Mouse (Mus musculus): ENCODE results near the gene Dnm2. TPM values are rescaled to one million over a fixed set of nuclear protein-coding genes. Genes with fewer than 3 reads are reported as not detected.
A peak's percentile ranks its signal among the peaks of the same experiment; 100 is the strongest.

Gene Dnm2
- polyA plus RNA-seq, 1 experiment from 2014 or later: 51.8 TPM

- H3K4me3 ChIP-seq (replicated peaks): no peak overlapping the region
- peaks cover 83% of the 10 kb centered on the region for H3K4me1 ChIP-seq (replicated peaks)
- no peak overlapping the region for H3K4me2 ChIP-seq
- H3K27me3 ChIP-seq: no peaks in the 10 kb centered on the region
- ATAC-seq (ENCODE audit: low read depth) (no peak), DNase-seq (no peak)
- H3K36me3 ChIP-seq: peaks cover 6% of the 10 kb centered on the region; the same call in 1 of the 2 replicates
- 79% methylated on average over 7 of the region's 7 CpGs for WGBS (ENCODE audit: insufficient replicate concordance)
- no peaks in the 10 kb centered on the region for H3K9me3 ChIP-seq (replicated peaks)
- no peak overlapping the region for H3K9ac ChIP-seq
- no peak overlapping the region for H3K27ac ChIP-seq
Observed at GRCm38 (mm10) chr9:21430724-21431123, 6.0 kb downstream of the Dnm2 start.

DNA sequence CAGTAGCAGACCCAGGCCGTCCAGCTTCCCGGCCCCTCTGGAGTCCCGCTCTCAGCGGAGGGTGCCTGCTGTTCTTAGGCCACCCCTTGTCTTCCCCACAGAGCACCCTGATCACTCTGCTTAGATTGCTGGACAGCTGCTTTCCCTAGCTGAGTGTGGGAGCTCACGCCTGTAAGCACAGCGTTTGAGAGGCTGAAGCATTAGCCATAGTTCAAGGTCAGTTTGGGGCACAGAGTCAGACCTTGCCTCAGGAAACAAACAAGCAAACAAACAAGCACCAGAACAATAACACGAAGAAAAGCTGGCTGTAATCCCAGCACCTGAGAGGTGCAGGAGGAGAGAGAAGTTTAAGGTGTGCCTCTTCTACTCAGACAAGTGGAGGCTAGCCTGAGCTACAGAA is 7.4 kb downstream of the Dnm2 start:
- Histone ChIP-seq H3K4me2 (no peak overlapping the region), H3K36me3 (peaks cover 6% of the 10 kb centered on the region; the same call in 1 of the 2 replicates), H3K9ac (no peak overlapping the region), H3K4me1 (replicated peaks) (peaks cover 83% of the 10 kb centered on the region), H3K9me3 (replicated peaks) (no peaks in the 10 kb centered on the region), H3K27ac (no peak overlapping the region), H3K4me3 (replicated peaks) (no peak overlapping the region), H3K27me3 (no peaks in the 10 kb centered on the region)
- WGBS (ENCODE audit: insufficient replicate concordance): 83% methylated on average over 7 of the region's 7 CpGs
- ATAC-seq (ENCODE audit: low read depth): no peak
- DNase-seq: no peak

DNA sequence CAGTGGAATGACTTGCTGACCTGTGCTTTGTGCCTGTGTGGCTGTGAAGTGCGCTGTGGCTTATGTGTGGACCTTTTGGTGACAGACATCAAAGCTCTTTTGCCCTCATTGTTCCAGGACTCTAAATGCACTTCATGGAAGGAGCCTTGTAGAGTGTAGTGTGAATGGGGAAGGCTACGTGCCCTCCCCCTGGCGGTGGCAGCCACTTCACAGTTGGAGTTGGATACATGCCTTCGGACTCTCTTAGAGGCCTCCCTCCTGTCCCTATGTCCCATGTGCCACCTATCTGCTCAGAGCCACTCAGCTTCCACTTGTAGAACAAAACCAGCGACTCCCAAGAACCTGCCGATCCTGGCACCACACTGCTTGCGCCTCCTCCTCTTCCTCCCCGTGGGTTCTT is 9.1 kb downstream of the Dnm2 start:
- H3K4me2 ChIP-seq: no peak overlapping the region
- 0 out of 2 replicates have a peak overlapping the region, but pooled peaks have one; percentile 13 for H3K27ac ChIP-seq
- ATAC-seq (ENCODE audit: low read depth) (no peak), DNase-seq (no peak)
- H3K4me3 ChIP-seq (replicated peaks): no peak overlapping the region
- H3K27me3 ChIP-seq: no peaks in the 10 kb centered on the region
- H3K9me3 ChIP-seq (replicated peaks): no peaks in the 10 kb centered on the region
- 84% methylated on average over 8 of the region's 8 CpGs for WGBS (ENCODE audit: insufficient replicate concordance)
- peaks cover 6% of the 10 kb centered on the region; the same call in 1 of the 2 replicates for H3K36me3 ChIP-seq
- peaks cover 82% of the 10 kb centered on the region for H3K4me1 ChIP-seq (replicated peaks)
- peak overlapping the region; percentile 9; the same call in 1 of the 2 replicates for H3K9ac ChIP-seq

- no peak for DNase-seq
- Histone ChIP-seq H3K27ac (no peak overlapping the region), H3K4me2 (no peak overlapping the region), H3K9me3 (replicated peaks) (no peaks in the 10 kb centered on the region), H3K4me1 (replicated peaks) (peaks cover 82% of the 10 kb centered on the region), H3K9ac (no peak overlapping the region), H3K36me3 (peaks cover 6% of the 10 kb centered on the region; the same call in 1 of the 2 replicates), H3K27me3 (no peaks in the 10 kb centered on the region), H3K4me3 (replicated peaks) (no peak overlapping the region)
- WGBS (ENCODE audit: insufficient replicate concordance): 87% methylated on average over 2 of the region's 2 CpGs
- ATAC-seq (ENCODE audit: low read depth): no peak
Observed at GRCm38 (mm10) chr9:21434410-21434809, 9.7 kb downstream of the Dnm2 start.

- Histone ChIP-seq H3K4me2 (no peak overlapping the region), H3K4me3 (replicated peaks) (no peak overlapping the region), H3K27me3 (no peaks in the 10 kb centered on the region), H3K9me3 (replicated peaks) (no peaks in the 10 kb centered on the region), H3K4me1 (replicated peaks) (peaks cover 81% of the 10 kb centered on the region), H3K27ac (no peak overlapping the region), H3K9ac (no peak overlapping the region), H3K36me3 (peaks cover 11% of the 10 kb centered on the region; the same call in 1 of the 2 replicates)
- 42% methylated on average over 7 of the region's 7 CpGs for WGBS (ENCODE audit: insufficient replicate concordance)
- DNase-seq: no peak
- ATAC-seq (ENCODE audit: low read depth): no peak
Observed at GRCm38 (mm10) chr9:21435777-21436635, 11.3 kb downstream of the Dnm2 start.

DNA sequence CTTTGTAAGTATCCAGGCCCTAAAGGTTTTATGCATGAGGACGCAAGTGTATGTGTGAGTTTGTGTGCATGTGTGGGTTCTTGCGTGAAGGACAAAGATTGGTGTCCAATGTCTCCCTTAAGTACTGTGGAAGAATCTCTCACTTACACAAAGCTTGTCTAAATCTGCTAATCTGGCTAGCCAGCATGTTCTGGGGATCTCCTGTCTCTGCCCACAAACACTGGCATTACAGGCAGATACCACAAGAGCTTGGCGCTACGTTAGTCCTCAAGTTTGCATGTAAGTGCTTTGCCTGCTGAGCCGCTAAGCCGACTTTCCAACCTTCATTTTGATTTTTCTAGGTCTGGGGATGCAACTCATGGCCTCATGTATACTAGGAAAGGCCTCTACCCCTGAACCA is 12.9 kb downstream of the Dnm2 start:
- Histone ChIP-seq H3K27me3 (no peaks in the 10 kb centered on the region), H3K27ac (no peak overlapping the region), H3K9me3 (replicated peaks) (no peaks in the 10 kb centered on the region), H3K4me1 (replicated peaks) (peaks cover 69% of the 10 kb centered on the region), H3K9ac (peak overlapping the region; percentile 33; the same call in 1 of the 2 replicates), H3K4me3 (replicated peaks) (no peak overlapping the region), H3K4me2 (no peak overlapping the region), H3K36me3 (peaks cover 11% of the 10 kb centered on the region; the same call in 1 of the 2 replicates)
- ATAC-seq (ENCODE audit: low read depth): no peak
- DNase-seq: no peak
- 77% methylated on average over 6 of the region's 6 CpGs for WGBS (ENCODE audit: insufficient replicate concordance)

GRCm38 (mm10) chr9:21438219-21438618 is 13.5 kb downstream of the Dnm2 start:
- H3K9me3 ChIP-seq (replicated peaks): no peaks in the 10 kb centered on the region
- DNase-seq: no peak
- 66% methylated on average over 3 of the region's 3 CpGs for WGBS (ENCODE audit: insufficient replicate concordance)

DNA sequence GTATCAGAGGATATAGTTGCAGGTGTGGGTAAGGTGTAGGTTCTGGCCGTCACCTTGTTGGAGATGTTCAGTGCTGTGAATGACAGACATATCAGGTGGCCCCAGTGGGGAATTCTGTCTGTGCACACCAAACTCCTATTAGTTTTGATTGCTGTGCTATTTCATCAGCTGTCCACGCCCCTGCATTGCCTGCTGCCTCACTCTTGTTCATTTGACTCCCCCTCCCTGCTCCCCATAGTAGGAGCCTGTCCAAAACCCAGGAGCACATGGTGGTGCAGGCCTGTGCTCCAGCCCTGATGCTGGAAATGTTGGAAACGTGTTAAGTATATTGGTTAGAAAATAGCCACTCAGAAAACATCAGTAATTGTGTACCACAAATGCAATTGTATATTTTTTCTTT is 14.7 kb downstream of the Dnm2 start:
- H3K9ac ChIP-seq: no peak overlapping the region
- H3K36me3 ChIP-seq: peaks cover 5% of the 10 kb centered on the region
- no peak overlapping the region for H3K4me3 ChIP-seq (replicated peaks)
- no peak overlapping the region for H3K4me2 ChIP-seq
- H3K27ac ChIP-seq: no peak overlapping the region
- peaks cover 59% of the 10 kb centered on the region for H3K4me1 ChIP-seq (replicated peaks)
- H3K27me3 ChIP-seq: no peaks in the 10 kb centered on the region
- DNase-seq (no peak), ATAC-seq (ENCODE audit: low read depth) (no peak)
- WGBS (ENCODE audit: insufficient replicate concordance): 62% methylated on average over 3 of the region's 3 CpGs
- no peaks in the 10 kb centered on the region for H3K9me3 ChIP-seq (replicated peaks)

More at GRCm38 (mm10) chr9:21438219-21438618, 13.5 kb downstream of the Dnm2 start:
- Histone ChIP-seq H3K4me3 (replicated peaks) (no peak overlapping the region), H3K27ac (no peak overlapping the region), H3K36me3 (peaks cover 11% of the 10 kb centered on the region; the same call in 1 of the 2 replicates), H3K27me3 (no peaks in the 10 kb centered on the region), H3K4me2 (no peak overlapping the region), H3K4me1 (replicated peaks) (peaks cover 68% of the 10 kb centered on the region), H3K9ac (peak overlapping the region; percentile 6; the same call in 1 of the 2 replicates)
- no peak for ATAC-seq (ENCODE audit: low read depth)

GRCm38 (mm10) chr9:21439914-21440313 is 15.2 kb downstream of the Dnm2 start:
- WGBS (ENCODE audit: insufficient replicate concordance): 91% methylated on average over 2 of the region's 2 CpGs

GRCm38 (mm10) chr9:21440387-21440786 is 15.7 kb downstream of the Dnm2 start:
- no peak overlapping the region for H3K9ac ChIP-seq
- no peak overlapping the region for H3K27ac ChIP-seq
- ATAC-seq (ENCODE audit: low read depth): no peak
- no peak overlapping the region for H3K4me2 ChIP-seq
- no peaks in the 10 kb centered on the region for H3K9me3 ChIP-seq (replicated peaks)
- H3K4me1 ChIP-seq (replicated peaks): peaks cover 56% of the 10 kb centered on the region
- no peaks in the 10 kb centered on the region for H3K27me3 ChIP-seq
- no peak for DNase-seq
- H3K4me3 ChIP-seq (replicated peaks): no peak overlapping the region
- peaks cover 14% of the 10 kb centered on the region for H3K36me3 ChIP-seq

More at GRCm38 (mm10) chr9:21439914-21440313, 15.2 kb downstream of the Dnm2 start:
- Histone ChIP-seq H3K4me1 (replicated peaks) (peaks cover 59% of the 10 kb centered on the region), H3K4me3 (replicated peaks) (no peak overlapping the region), H3K27me3 (no peaks in the 10 kb centered on the region), H3K36me3 (peaks cover 10% of the 10 kb centered on the region), H3K9ac (no peak overlapping the region), H3K9me3 (replicated peaks) (no peaks in the 10 kb centered on the region), H3K4me2 (no peak overlapping the region), H3K27ac (no peak overlapping the region)
- ATAC-seq (ENCODE audit: low read depth) (no peak), DNase-seq (no peak)

DNA sequence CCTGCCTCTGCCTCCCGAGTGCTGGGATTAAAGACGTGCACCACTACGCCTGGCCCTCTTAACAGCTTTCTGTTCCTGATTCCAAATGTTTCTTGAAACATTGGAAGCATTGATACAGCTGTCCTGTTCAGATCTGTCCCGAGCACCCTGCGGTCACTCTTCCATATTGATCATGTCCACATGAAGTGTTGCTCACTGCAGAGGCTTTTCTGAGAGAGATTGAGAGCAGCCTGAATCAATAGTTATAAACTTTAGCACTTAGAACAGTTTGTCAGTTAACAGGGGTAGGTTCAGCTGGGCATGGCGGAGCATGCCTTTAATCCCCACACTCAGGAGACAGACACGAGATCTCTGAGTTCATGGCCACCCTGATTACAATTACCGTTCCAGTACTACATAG is 19.1 kb downstream of the Dnm2 start:
- 84% methylated on average over 8 of the region's 8 CpGs for WGBS (ENCODE audit: insufficient replicate concordance)
- H3K27me3 ChIP-seq: no peaks in the 10 kb centered on the region
- H3K4me1 ChIP-seq (replicated peaks): peaks cover 43% of the 10 kb centered on the region
- H3K9me3 ChIP-seq (replicated peaks): no peaks in the 10 kb centered on the region
- ATAC-seq (ENCODE audit: low read depth) (no peak), DNase-seq (no peak)
- no peak overlapping the region for H3K9ac ChIP-seq
- no peak overlapping the region for H3K4me2 ChIP-seq
- H3K4me3 ChIP-seq (replicated peaks): no peak overlapping the region
- H3K27ac ChIP-seq: no peak overlapping the region
- peaks cover 28% of the 10 kb centered on the region for H3K36me3 ChIP-seq

DNA sequence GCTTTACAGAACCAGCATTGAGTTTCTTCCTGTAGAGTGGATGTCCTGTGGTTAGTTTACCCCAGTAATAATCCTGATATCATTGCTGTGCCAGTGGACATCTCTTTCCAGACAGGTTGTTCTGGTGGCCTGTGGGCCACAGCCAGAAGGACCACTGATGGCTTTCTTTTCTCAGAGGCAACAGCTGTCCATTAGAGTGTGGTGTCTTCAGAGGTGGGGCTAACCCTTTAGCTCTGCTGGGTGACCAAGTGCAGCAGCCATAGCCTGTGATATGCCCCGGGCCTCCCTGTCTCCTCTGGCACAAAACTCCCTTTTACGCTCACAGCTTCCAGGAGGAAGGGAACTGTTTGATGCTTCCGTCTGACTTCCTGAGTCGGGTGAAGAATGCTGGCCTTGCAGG is 19.9 kb downstream of the Dnm2 start:
- no peak overlapping the region for H3K4me3 ChIP-seq (replicated peaks)
- no peaks in the 10 kb centered on the region for H3K9me3 ChIP-seq (replicated peaks)
- H3K9ac ChIP-seq: no peak overlapping the region
- ATAC-seq (ENCODE audit: low read depth) (no peak), DNase-seq (no peak)
- no peak overlapping the region for H3K4me2 ChIP-seq
- H3K27me3 ChIP-seq: no peaks in the 10 kb centered on the region
- peaks cover 43% of the 10 kb centered on the region for H3K4me1 ChIP-seq (replicated peaks)
- peaks cover 35% of the 10 kb centered on the region for H3K36me3 ChIP-seq
- no peak overlapping the region for H3K27ac ChIP-seq
- WGBS (ENCODE audit: insufficient replicate concordance): 79% methylated on average over 4 of the region's 4 CpGs

All from liver, embryonic 13.5 days (tissue).